Mouse (Mus musculus): ENCODE measurements around the gene Gsg1l.

DNA sequence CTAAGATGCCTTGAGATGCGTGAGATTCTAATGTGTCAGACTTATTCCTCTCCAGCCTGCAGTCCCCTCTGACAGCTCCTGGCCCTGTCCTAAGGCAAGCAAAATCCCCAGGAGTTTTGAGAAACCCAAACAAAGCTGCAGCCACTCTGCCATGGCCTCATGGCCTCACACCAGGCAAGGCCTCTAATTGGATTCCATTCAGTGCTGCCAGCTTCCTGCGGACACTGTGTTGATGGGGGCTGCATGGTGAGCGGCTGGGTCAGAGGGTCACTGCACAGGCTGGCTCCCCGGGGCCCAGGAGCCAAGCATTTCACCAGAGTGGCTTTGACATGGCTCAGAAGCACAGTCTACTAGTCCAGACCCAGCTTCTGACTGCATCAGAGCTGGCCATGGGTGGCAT is 92.7 kb downstream of the Gsg1l start:
- TF ChIP-seq CTCF (IDR thresholded peaks at IDR 0.05; ENCODE audit: control insufficient read depth, insufficient read depth, low read length) (no peak), POLR2A (IDR thresholded peaks at IDR 0.05; ENCODE audit: borderline replicate concordance, control insufficient read depth, low read depth, low read length) (no peak)
